Mouse (Mus musculus): Measurements from ENCODE around the gene Khdc4.

- no peak for TF ChIP-seq POLR2A (IDR thresholded peaks at IDR 0.05; ENCODE audit: low read depth, low read length)
- TF ChIP-seq ZC3H11A (IDR thresholded peaks at IDR 0.05; ENCODE audit: low read depth, low read length) = no peak
- TF ChIP-seq CTCF (conservative IDR thresholded peaks at IDR 0.05 in 1 of 2, IDR thresholded peaks at IDR 0.05 in 1 of 2; ENCODE audit: low read depth in 2 of 2, low read length in 2 of 2) = no peak
- no peak for TF ChIP-seq EP300 (IDR thresholded peaks at IDR 0.05; ENCODE audit: low read length)
- no peak for TF ChIP-seq USF1 (IDR thresholded peaks at IDR 0.05; ENCODE audit: low read depth, low read length)
- no peak for TF ChIP-seq ETS1 (conservative IDR thresholded peaks at IDR 0.05; ENCODE audit: low read depth, low read length)
- TF ChIP-seq USF2 (conservative IDR thresholded peaks at IDR 0.05; ENCODE audit: low read depth, low read length) = no peak
- TF ChIP-seq JUN (IDR thresholded peaks at IDR 0.05; ENCODE audit: insufficient read depth, low read depth, low read length) = no peak
- TF ChIP-seq GABPA (IDR thresholded peaks at IDR 0.05; ENCODE audit: insufficient replicate concordance, low read depth, low read length) = no peak
- no peak for TF ChIP-seq MAFK (IDR thresholded peaks at IDR 0.05; ENCODE audit: insufficient replicate concordance, low read length)
- TF ChIP-seq JUND (conservative IDR thresholded peaks at IDR 0.05; ENCODE audit: low read depth, low read length) = no peak
Measured at GRCm38 (mm10) chr3:88698834-88699233, 13.2 kb downstream of the Khdc4 start.

Data from CH12.LX (cell line).